Mouse (Mus musculus): ENCODE results near the gene Dnah9. TPM values are rescaled to one million over a fixed set of nuclear protein-coding genes. Genes with fewer than 3 reads are reported as not detected.
A peak's percentile ranks its signal among the peaks of the same experiment; 100 is the strongest.

Gene Dnah9
- total and polyA plus RNA-seq, 3 experiments, result 0.11 to 0.20 (median 0.13) TPM

DNA sequence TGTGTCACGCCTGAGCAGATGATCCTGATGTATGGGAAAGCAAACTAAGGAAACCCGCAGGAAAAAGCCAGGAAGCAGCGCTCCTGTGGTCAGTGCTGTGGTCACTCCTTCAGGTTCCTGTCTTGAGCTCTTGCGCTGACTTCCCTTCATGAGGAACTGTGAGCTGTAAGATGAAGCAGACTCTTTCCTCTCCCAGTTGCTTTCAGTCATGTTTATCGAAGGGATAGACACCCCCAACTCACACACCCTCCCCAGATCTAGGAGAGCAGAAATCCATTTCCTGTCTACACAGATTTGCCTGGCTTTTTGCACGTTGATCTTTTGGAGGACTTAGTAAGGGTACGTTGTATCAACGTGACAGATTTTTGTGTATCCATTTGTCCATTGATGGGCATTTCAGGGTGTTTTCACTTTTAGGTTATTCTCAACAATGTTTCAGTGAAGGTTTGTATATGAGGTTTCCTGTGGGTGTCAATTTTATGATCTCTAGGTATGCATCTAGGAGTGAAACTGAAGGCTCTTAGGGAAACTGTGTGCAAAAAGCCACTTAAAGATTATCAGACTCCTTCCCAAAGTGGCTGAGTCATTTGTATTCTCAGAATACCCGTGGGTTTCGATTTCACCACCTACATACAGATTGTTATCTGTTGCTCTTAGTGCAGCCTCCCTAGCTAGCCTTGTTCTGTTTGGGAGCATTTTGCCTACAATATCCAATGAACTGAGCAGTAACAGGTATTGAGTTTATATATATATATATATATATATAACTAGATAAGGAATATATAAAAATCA, 373.7 kb downstream of the Dnah9 start:
- H3K27ac ChIP-seq (ENCODE audit: insufficient read depth, low read depth), result no peak overlapping the region
- H3K36me3 ChIP-seq (replicated peaks in 1 of 2; ENCODE audit: control insufficient read depth in 1 of 2, insufficient read depth in 1 of 2, low read length in 1 of 2), result no peaks in the 10 kb centered on the region
- H3K9ac ChIP-seq (ENCODE audit: insufficient read depth, low read depth), result peak overlapping the region; percentile 15; the same call in 1 of the 2 replicates
- dilution Hi-C loops (cut with MboI; ENCODE audit: extremely low pct_ligation_motif_present, extremely low pct_unique_long_range_greater_than_20kb, low sequenced_read_pairs) (no loop called here), in situ Hi-C loops (cut with MboI; ENCODE audit: low pct_ligation_motif_present, low pct_unique_long_range_greater_than_20kb, low sequenced_read_pairs) (no loop called here)
- DNase-seq (ENCODE audit: extremely low read depth), result peak; percentile 45
- peak overlapping the region in 1 of 3 experiments; percentile 1 for H3K4me3 ChIP-seq (replicated peaks in 1 of 3; ENCODE audit: low read depth in 2 of 3, low read length in 2 of 3, poor library complexity in 1 of 3)
- H3K9me3 ChIP-seq (replicated peaks; ENCODE audit: low read length), result peaks cover 3% of the 10 kb centered on the region
- H3K4me2 ChIP-seq (ENCODE audit: insufficient read depth, low read depth, poor library complexity, severe bottlenecking), result peak overlapping the region; percentile 79
- peak; percentile 89 for TF ChIP-seq IRF4 (IDR thresholded peaks at IDR 0.05; ENCODE audit: low read depth, low read length)
- TF ChIP-seq SIN3A (IDR thresholded peaks at IDR 0.05; ENCODE audit: low read length), result peak; percentile 51; the same call in 1 of the 2 replicates
- TF ChIP-seq MAFK (IDR thresholded peaks at IDR 0.05; ENCODE audit: insufficient replicate concordance, low read length), result peak; percentile 52; the same call in 1 of the 2 replicates
- TF ChIP-seq JUN (IDR thresholded peaks at IDR 0.05; ENCODE audit: insufficient read depth, low read depth, low read length), result peak; percentile 70
- peak; percentile 48; the same call in 1 of the 2 replicates for TF ChIP-seq MEF2A (IDR thresholded peaks at IDR 0.05; ENCODE audit: borderline replicate concordance, low read depth, low read length)
- TF ChIP-seq ZKSCAN1 (IDR thresholded peaks at IDR 0.05; ENCODE audit: borderline replicate concordance, low read depth, low read length), result no peak
- TF ChIP-seq ZNF384 (IDR thresholded peaks at IDR 0.05; ENCODE audit: low read depth, low read length), result no peak
- TF ChIP-seq ETS1 (conservative IDR thresholded peaks at IDR 0.05; ENCODE audit: low read depth, low read length), result peak; percentile 56; the same call in 1 of the 2 replicates
- TF ChIP-seq JUND (conservative IDR thresholded peaks at IDR 0.05; ENCODE audit: low read depth, low read length), result peak; percentile 75
- no peak for TF ChIP-seq MAX (IDR thresholded peaks at IDR 0.05; ENCODE audit: low read length)
- TF ChIP-seq POLR2A (IDR thresholded peaks at IDR 0.05; ENCODE audit: low read depth, low read length), result no peak
- TF ChIP-seq EP300 (IDR thresholded peaks at IDR 0.05; ENCODE audit: low read length), result peak; percentile 84
- peak; percentile 49 for TF ChIP-seq BHLHE40 (IDR thresholded peaks at IDR 0.05; ENCODE audit: low read depth, low read length)
- TF ChIP-seq ELF1 (IDR thresholded peaks at IDR 0.05; ENCODE audit: low read depth, low read length), result no peak
- TF ChIP-seq MYC (IDR thresholded peaks at IDR 0.05; ENCODE audit: low read depth, low read length), result 0 out of 2 replicates have a peak, but pooled peaks have one; percentile 17
- H3K4me1 ChIP-seq (ENCODE audit: control insufficient read depth in 1 of 2, insufficient read depth in 2 of 2), result peaks cover 0 to 14% of the 10 kb centered on the region in 2 experiments; a peak in 2 of 4 replicates
- no peaks in the 10 kb centered on the region for H3K79me2 ChIP-seq (replicated peaks; ENCODE audit: control insufficient read depth, extremely low read depth, insufficient read depth, poor library complexity, severe bottlenecking)
- no peaks in the 10 kb centered on the region for H3K27me3 ChIP-seq (replicated peaks)

DNA sequence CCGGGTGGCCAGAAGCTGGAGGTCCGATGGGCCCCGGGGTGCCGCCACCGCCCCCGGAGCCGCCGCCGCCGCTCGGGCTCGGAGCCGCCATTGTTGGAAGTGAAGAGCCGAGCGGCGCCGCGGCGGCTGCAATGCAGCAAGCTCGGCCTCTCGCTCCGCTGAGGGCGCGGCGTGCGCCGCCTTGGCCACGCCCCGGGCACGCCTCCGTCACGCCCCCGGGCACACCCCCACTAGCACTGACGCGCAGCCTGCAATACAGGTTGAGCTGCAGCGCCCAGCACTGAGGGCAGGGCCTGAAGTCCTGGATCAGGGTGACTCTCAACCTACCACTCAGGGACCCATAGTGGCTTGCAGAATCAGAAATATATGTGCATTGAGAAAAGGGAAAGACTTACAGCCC, 380.2 kb downstream of the Dnah9 start, which contains the start of gene Map2k4:
TSS of gene Map2k4 (minus strand) at position 144 of the 400 bp plus-strand sequence.
- Histone ChIP-seq H3K27me3 (replicated peaks) (no peaks in the 10 kb centered on the region), H3K9ac (ENCODE audit: insufficient read depth, low read depth) (peak within 1 kb of the TSS; percentile 91), H3K79me2 (replicated peaks; ENCODE audit: control insufficient read depth, extremely low read depth, insufficient read depth, poor library complexity, severe bottlenecking) (peaks cover 31% of the 10 kb centered on the region), H3K4me3 (replicated peaks in 1 of 3; ENCODE audit: low read depth in 2 of 3, low read length in 2 of 3, poor library complexity in 1 of 3) (peak within 1 kb of the TSS; percentile 74 to 95 (median 85)), H3K4me2 (ENCODE audit: insufficient read depth, low read depth, poor library complexity, severe bottlenecking) (peak within 1 kb of the TSS; percentile 62), H3K4me1 (ENCODE audit: control insufficient read depth in 1 of 2, insufficient read depth in 2 of 2) (peaks cover 0 to 32% of the 10 kb centered on the region in 2 experiments; a peak in 2 of 4 replicates), H3K36me3 (replicated peaks in 1 of 2; ENCODE audit: control insufficient read depth in 1 of 2, insufficient read depth in 1 of 2, low read length in 1 of 2) (peaks cover 4 to 11% of the 10 kb centered on the region in 2 experiments), H3K9me3 (replicated peaks; ENCODE audit: low read length) (no peaks in the 10 kb centered on the region), H3K27ac (ENCODE audit: insufficient read depth, low read depth) (no peak within 1 kb of the TSS)
- dilution Hi-C loops (cut with MboI; ENCODE audit: extremely low pct_ligation_motif_present, extremely low pct_unique_long_range_greater_than_20kb, low sequenced_read_pairs), result no loop called here
- DNase-seq (ENCODE audit: extremely low read depth), result peak; percentile 89
- in situ Hi-C loops (cut with MboI; ENCODE audit: low pct_ligation_motif_present, low pct_unique_long_range_greater_than_20kb, low sequenced_read_pairs), result no loop called here
- peak; percentile 87 for TF ChIP-seq MXI1 (IDR thresholded peaks at IDR 0.05; ENCODE audit: low read depth, low read length)
- TF ChIP-seq JUN (IDR thresholded peaks at IDR 0.05; ENCODE audit: insufficient read depth, low read depth, low read length), result no peak
- peak; percentile 97 for TF ChIP-seq POLR2A (IDR thresholded peaks at IDR 0.05; ENCODE audit: low read depth, low read length)
- no peak; the same call in 1 of the 2 replicates for TF ChIP-seq ETS1 (conservative IDR thresholded peaks at IDR 0.05; ENCODE audit: low read depth, low read length)
- TF ChIP-seq ZNF384 (IDR thresholded peaks at IDR 0.05; ENCODE audit: low read depth, low read length), result no peak
- no peak for TF ChIP-seq USF2 (conservative IDR thresholded peaks at IDR 0.05; ENCODE audit: low read depth, low read length)
- peak; percentile 70; the same call in 1 of the 2 replicates for TF ChIP-seq POLR2AphosphoS2 (IDR thresholded peaks at IDR 0.05; ENCODE audit: low read depth, low read length)
- TF ChIP-seq ELF1 (IDR thresholded peaks at IDR 0.05; ENCODE audit: low read depth, low read length), result peak; percentile 51; the same call in 1 of the 2 replicates
- no peak for TF ChIP-seq GABPA (IDR thresholded peaks at IDR 0.05; ENCODE audit: insufficient replicate concordance, low read depth, low read length)
- 0 out of 2 replicates have a peak, but pooled peaks have one; percentile 21 for TF ChIP-seq MYC (IDR thresholded peaks at IDR 0.05; ENCODE audit: low read depth, low read length)
- peak; percentile 7; the same call in 1 of the 2 replicates for TF ChIP-seq ZKSCAN1 (IDR thresholded peaks at IDR 0.05; ENCODE audit: borderline replicate concordance, low read depth, low read length)
- no peak for TF ChIP-seq EP300 (IDR thresholded peaks at IDR 0.05; ENCODE audit: low read length)
- peak; percentile 97 for TF ChIP-seq ZMIZ1 (IDR thresholded peaks at IDR 0.05; ENCODE audit: low read depth, low read length)
- no peak; the same call in 1 of the 2 replicates for TF ChIP-seq JUND (conservative IDR thresholded peaks at IDR 0.05; ENCODE audit: low read depth, low read length)
- peak; percentile 68 for TF ChIP-seq UBTF (IDR thresholded peaks at IDR 0.05; ENCODE audit: low read depth, low read length)
- TF ChIP-seq ZC3H11A (IDR thresholded peaks at IDR 0.05; ENCODE audit: low read depth, low read length), result no peak
- peak; percentile 82 for TF ChIP-seq TBP (conservative IDR thresholded peaks at IDR 0.05; ENCODE audit: low read depth, low read length)
- TF ChIP-seq MAX (IDR thresholded peaks at IDR 0.05; ENCODE audit: low read length), result peak; percentile 66
- peak; percentile 76 for TF ChIP-seq NRF1 (IDR thresholded peaks at IDR 0.05; ENCODE audit: low read depth, low read length)
- TF ChIP-seq RCOR1 (conservative IDR thresholded peaks at IDR 0.05; ENCODE audit: low read depth, low read length), result peak; percentile 42; the same call in 1 of the 2 replicates
- 0 out of 2 replicates have a peak, but pooled peaks have one; percentile 29 for TF ChIP-seq KAT2A (IDR thresholded peaks at IDR 0.05; ENCODE audit: insufficient replicate concordance, low read length)
- no peak for TF ChIP-seq RAD21 (IDR thresholded peaks at IDR 0.05; ENCODE audit: low read depth, low read length)
